Mouse (Mus musculus): Measurements from ENCODE around the gene 9130019O22Rik. TPM values are rescaled to one million over a fixed set of nuclear protein-coding genes. Genes with fewer than 3 reads are reported as not detected.
"Not testable (repeated sequence)": the region's sequence is repeated elsewhere in the genome, so short reads cannot be mapped to it uniquely, and the experiment has no call there.

9130019O22Rik gene
- polyA plus RNA-seq, 1 experiment: 2.9 TPM

GRCm38 (mm10) chr7:127342888-127343287 is 44.1 kb downstream of the 9130019O22Rik start:
- DNase-seq (ENCODE audit: extremely low spot score in 1 of 2, low spot score in 1 of 2): no peak

GRCm38 (mm10) chr7:127342332-127342731 is 44.6 kb downstream of the 9130019O22Rik start:
- peak in 1 of 2 experiments; percentile 46 for DNase-seq (ENCODE audit: extremely low spot score in 1 of 2, low spot score in 1 of 2)

DNA sequence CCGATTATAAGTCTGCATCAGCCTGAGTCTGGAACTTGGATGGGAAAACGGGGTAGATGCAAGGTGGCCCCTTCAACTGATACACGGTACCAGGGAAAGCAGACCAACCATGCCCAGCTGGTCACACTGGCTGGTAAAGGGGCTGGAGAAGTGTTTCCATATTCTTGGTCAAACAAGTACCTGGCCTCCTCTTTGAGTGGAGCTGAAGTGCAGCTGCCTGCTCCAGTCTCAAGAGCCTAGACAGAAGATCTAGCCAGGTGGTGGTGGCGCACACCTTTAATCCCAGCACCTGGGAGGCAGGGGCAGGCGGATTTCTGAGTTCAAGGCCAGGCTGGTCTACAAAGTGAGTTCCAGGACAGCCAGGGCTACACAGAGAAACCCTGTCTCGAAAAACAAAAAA is 45.1 kb downstream of the 9130019O22Rik start:
- not testable (repeated sequence) for DNase-seq (ENCODE audit: extremely low spot score in 1 of 2, low spot score in 1 of 2)

DNA sequence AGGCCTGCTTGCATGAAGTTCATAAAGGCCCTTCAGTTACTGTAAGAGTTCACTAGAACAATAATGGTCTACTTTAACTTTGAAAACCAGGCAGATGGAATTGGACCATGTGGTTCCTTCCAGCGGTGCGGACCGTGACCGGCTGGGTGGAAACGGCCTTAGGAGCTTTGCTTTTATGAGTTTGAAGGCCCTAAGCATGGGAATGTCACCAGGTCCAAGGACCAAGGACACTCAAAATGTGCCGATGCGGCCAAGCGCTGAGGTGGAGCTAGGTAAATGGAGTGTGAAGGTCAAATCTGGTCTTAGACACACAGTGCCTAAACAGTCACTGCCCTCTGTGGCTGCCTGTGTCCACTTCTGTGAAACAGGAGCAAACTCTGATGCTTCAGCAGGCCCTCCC is 45.6 kb downstream of the 9130019O22Rik start:
- DNase-seq (ENCODE audit: extremely low spot score in 1 of 2, low spot score in 1 of 2): no peak

GRCm38 (mm10) chr7:127337636-127338035 is 49.3 kb downstream of the 9130019O22Rik start:
- DNase-seq (ENCODE audit: extremely low spot score in 1 of 2, low spot score in 1 of 2): no peak

GRCm38 (mm10) chr7:127335604-127336003 is 51.4 kb downstream of the 9130019O22Rik start:
- no peak for DNase-seq (ENCODE audit: extremely low spot score in 1 of 2, low spot score in 1 of 2)

DNA sequence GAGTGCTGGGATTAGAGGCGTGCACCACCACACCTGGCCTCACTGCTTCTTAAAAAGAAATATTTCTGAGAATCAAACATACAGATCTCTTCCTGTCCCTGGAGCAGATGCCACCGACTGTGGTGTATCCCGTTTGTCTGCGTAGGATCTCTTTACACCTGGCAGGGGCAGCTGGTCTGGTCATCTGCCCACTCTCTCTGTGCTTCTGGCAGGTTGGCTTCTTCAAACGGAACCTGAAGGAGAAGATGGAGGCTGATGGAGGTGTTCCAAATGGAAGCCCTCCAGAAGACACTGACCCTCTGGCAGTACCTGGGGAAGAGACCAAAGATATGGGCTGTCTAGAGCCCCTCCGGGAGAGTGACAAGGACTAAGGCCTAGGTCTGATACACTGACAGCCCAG is 53.7 kb downstream of the 9130019O22Rik start:
- DNase-seq (ENCODE audit: extremely low spot score in 1 of 2, low spot score in 1 of 2): no peak

Other genes with a start within 250 kb of the 9130019O22Rik start
- gene Spn, start 249.3 kb downstream of the 9130019O22Rik start, polyA plus RNA-seq (2012; rRNA removed): 0.15 and 0.16 TPM in 2 replicates
- 97.1 and 102 TPM in 2 replicates for gene Cd2bp2, start 191.1 kb downstream of the 9130019O22Rik start, polyA plus RNA-seq (2012; rRNA removed)
- gene Tbc1d10b, start 178.7 kb downstream of the 9130019O22Rik start, polyA plus RNA-seq (2012; rRNA removed): 60.3 and 77.8 TPM in 2 replicates
- 1.6 and 3.0 TPM in 2 replicates for gene Mylpf, start 178.3 kb downstream of the 9130019O22Rik start, polyA plus RNA-seq (2012; rRNA removed)
- 13.5 and 13.8 TPM in 2 replicates for gene Zfp553, start 154.1 kb downstream of the 9130019O22Rik start, polyA plus RNA-seq (2012; rRNA removed)
- gene Sept1, start 154.0 kb downstream of the 9130019O22Rik start, polyA plus RNA-seq (2012; rRNA removed): 10.2 and 13.3 TPM in 2 replicates
- 120 and 131 TPM in 2 replicates for gene Zfp771, start 142.9 kb downstream of the 9130019O22Rik start, polyA plus RNA-seq (2012; rRNA removed)
- 27.9 and 30.1 TPM in 2 replicates for gene Dctpp1, start 126.5 kb downstream of the 9130019O22Rik start, polyA plus RNA-seq (2012; rRNA removed)
- 22.2 and 27.6 TPM in 2 replicates for gene Sephs2, start 113.1 kb downstream of the 9130019O22Rik start, polyA plus RNA-seq (2012; rRNA removed)
- 0.66 and 0.88 TPM in 2 replicates for gene Itgal, start 90.9 kb downstream of the 9130019O22Rik start, polyA plus RNA-seq (2012; rRNA removed)
- 14.8 and 16.2 TPM in 2 replicates for gene Zfp768, start 41.6 kb downstream of the 9130019O22Rik start, polyA plus RNA-seq (2012; rRNA removed)
- 4.6 and 5.1 TPM in 2 replicates for gene Zfp747, start 11.1 kb downstream of the 9130019O22Rik start, polyA plus RNA-seq (2012; rRNA removed)
- 5.1 and 5.9 TPM in 2 replicates for gene E430018J23Rik, start 6.5 kb upstream of the 9130019O22Rik start, polyA plus RNA-seq (2012; rRNA removed)
- 3.2 and 3.5 TPM in 2 replicates for gene Zfp764, start 19.7 kb upstream of the 9130019O22Rik start, polyA plus RNA-seq (2012; rRNA removed)
- 17.9 and 18.6 TPM in 2 replicates for gene Zfp688, start 34.9 kb upstream of the 9130019O22Rik start, polyA plus RNA-seq (2012; rRNA removed)
- gene Zfp689, start 62.0 kb upstream of the 9130019O22Rik start, polyA plus RNA-seq (2012; rRNA removed): 5.2 and 8.1 TPM in 2 replicates
- gene Prr14, start 72.4 kb upstream of the 9130019O22Rik start, polyA plus RNA-seq (2012; rRNA removed): 42.8 and 46.1 TPM in 2 replicates
- gene Fbrs, start 92.0 kb upstream of the 9130019O22Rik start, polyA plus RNA-seq (2012; rRNA removed): 31.6 and 33.4 TPM in 2 replicates
- 29.6 and 31.3 TPM in 2 replicates for gene Srcap, start 124.8 kb upstream of the 9130019O22Rik start, polyA plus RNA-seq (2012; rRNA removed)
- 15.6 and 16.6 TPM in 2 replicates for gene Gm42715, start 132.4 kb upstream of the 9130019O22Rik start, polyA plus RNA-seq (2012; rRNA removed)
- gene Tmem265, start 174.2 kb upstream of the 9130019O22Rik start, polyA plus RNA-seq (2012; rRNA removed): not detected in 2 replicates
- gene Phkg2, start 186.2 kb upstream of the 9130019O22Rik start, polyA plus RNA-seq (2012; rRNA removed): 145 and 146 TPM in 2 replicates
- 21.0 and 21.5 TPM in 2 replicates for gene Ccdc189, start 201.4 kb upstream of the 9130019O22Rik start, polyA plus RNA-seq (2012; rRNA removed)
- 49.4 and 54.0 TPM in 2 replicates for gene Rnf40, start 201.6 kb upstream of the 9130019O22Rik start, polyA plus RNA-seq (2012; rRNA removed)
- gene Zfp629, start 228.6 kb upstream of the 9130019O22Rik start, polyA plus RNA-seq (2012; rRNA removed): 21.7 and 22.7 TPM in 2 replicates

All from frontal cortex, adult 2 months (tissue).